Mouse (Mus musculus) small intestine, adult 2 months (tissue): Measurements from ENCODE around the gene Zfp950.

Experiments used
- CTCF ChIP-seq: fragments of 200-500 bp; IDR thresholded peaks from 2 replicates; pipeline ENCODE4 v1.5.1; 2012; ENCODE audit warnings: low read depth, mild to moderate bottlenecking, control low read depth, inconsistent platforms, low read length, moderate library complexity, mixed read lengths; ENCODE audit not compliant: insufficient replicate concordance, insufficient read length; ENCODE audit errors: extremely low read depth
- POLR2A ChIP-seq: fragments of 200-500 bp; IDR thresholded peaks from 2 replicates; pipeline ENCODE4 v1.6.1; 2012; ENCODE audit warnings: low read depth, mild to moderate bottlenecking, control low read depth, inconsistent platforms, low read length, moderate library complexity

GRCm38 (mm10) chr19:61051151-61051550 is 89.5 kb downstream of the Zfp950 start:
- no peak for TF ChIP-seq POLR2A
- no peak for TF ChIP-seq CTCF
